Mouse (Mus musculus): ENCODE data around the gene Anp32a. TPM values are rescaled to one million over a fixed set of nuclear protein-coding genes. Genes with fewer than 3 reads are reported as not detected.

Gene Anp32a
- polyA plus RNA-seq, 1 experiment from 2014 or later = 135 TPM

- TF ChIP-seq CTCF (IDR thresholded peaks at IDR 0.05; ENCODE audit: low read depth) = no peak
- 0 out of 2 replicates have a peak, but pooled peaks have one; percentile 6 for ATAC-seq (ENCODE audit: insufficient read depth)
- under 1% methylated on average over 48 of the region's 48 CpGs for WGBS
These were observed 1.5 kb downstream of the Anp32a start for GRCm38 (mm10) chr9:62342441-62343191.

GRCm38 (mm10) chr9:62343192-62343903 is 2.3 kb downstream of the Anp32a start:
- Histone ChIP-seq H3K27me3 (ENCODE audit: insufficient read depth, low read length) (no peaks in the 10 kb centered on the region), H3K9ac (peak overlapping the region; percentile 98), H3K36me3 (ENCODE audit: insufficient read depth) (no peaks in the 10 kb centered on the region), H3K4me3 (ENCODE audit: low read depth, low read length) (peak overlapping the region; percentile 75), H3K9me3 (ENCODE audit: low read depth, low read length) (no peaks in the 10 kb centered on the region), H3K4me2 (peak overlapping the region; percentile 89), H3K4me1 (ENCODE audit: insufficient read depth) (peaks cover 8% of the 10 kb centered on the region), H3K27ac (ENCODE audit: low read depth) (peak overlapping the region; percentile 100)
- WGBS = under 1% methylated on average over 56 of the region's 56 CpGs
- TF ChIP-seq CTCF (IDR thresholded peaks at IDR 0.05; ENCODE audit: low read depth) = no peak
- DNase-seq (peak; percentile 78), ATAC-seq (ENCODE audit: insufficient read depth) (peak; percentile 52)

More at GRCm38 (mm10) chr9:62342441-62343191, 1.5 kb downstream of the Anp32a start:
- Histone ChIP-seq H3K4me3 (ENCODE audit: low read depth, low read length) (peak overlapping the region; percentile 75), H3K27me3 (ENCODE audit: insufficient read depth, low read length) (no peaks in the 10 kb centered on the region), H3K27ac (ENCODE audit: low read depth) (peak overlapping the region; percentile 100), H3K4me1 (ENCODE audit: insufficient read depth) (peaks cover 6% of the 10 kb centered on the region), H3K9ac (peak overlapping the region; percentile 98), H3K36me3 (ENCODE audit: insufficient read depth) (no peaks in the 10 kb centered on the region), H3K9me3 (ENCODE audit: low read depth, low read length) (no peaks in the 10 kb centered on the region), H3K4me2 (peak overlapping the region; percentile 89)
- DNase-seq = peak; percentile 77

- 0 out of 2 replicates have a peak, but pooled peaks have one; percentile 22 for TF ChIP-seq CTCF (IDR thresholded peaks at IDR 0.05; ENCODE audit: low read depth)
- H3K4me3 ChIP-seq (ENCODE audit: low read depth, low read length) = peak overlapping the region; percentile 75
- ATAC-seq (ENCODE audit: insufficient read depth) (peak; percentile 23; the same call in 1 of the 2 replicates), DNase-seq (peak; percentile 63)
- no peaks in the 10 kb centered on the region for H3K9me3 ChIP-seq (ENCODE audit: low read depth, low read length)
- peak overlapping the region; percentile 89 for H3K4me2 ChIP-seq
- peak overlapping the region; percentile 100 for H3K27ac ChIP-seq (ENCODE audit: low read depth)
- peak overlapping the region; percentile 98 for H3K9ac ChIP-seq
- H3K4me1 ChIP-seq (ENCODE audit: insufficient read depth) = peaks cover 8% of the 10 kb centered on the region
- WGBS = under 1% methylated on average over 52 of the region's 52 CpGs
- no peaks in the 10 kb centered on the region for H3K36me3 ChIP-seq (ENCODE audit: insufficient read depth)
- H3K27me3 ChIP-seq (ENCODE audit: insufficient read depth, low read length) = no peaks in the 10 kb centered on the region
These were observed 2.9 kb downstream of the Anp32a start for GRCm38 (mm10) chr9:62343904-62344491.

GRCm38 (mm10) chr9:62344545-62344944 is 3.5 kb downstream of the Anp32a start:
- H3K27ac ChIP-seq (ENCODE audit: low read depth) = peak overlapping the region; percentile 100
- H3K27me3 ChIP-seq (ENCODE audit: insufficient read depth, low read length) = no peaks in the 10 kb centered on the region
- peak; percentile 67 for DNase-seq
- peak overlapping the region; percentile 89 for H3K4me2 ChIP-seq
- H3K9ac ChIP-seq = peak overlapping the region; percentile 98
- peaks cover 8% of the 10 kb centered on the region for H3K4me1 ChIP-seq (ENCODE audit: insufficient read depth)
- WGBS = 0% methylated on average over 26 of the region's 26 CpGs
- H3K9me3 ChIP-seq (ENCODE audit: low read depth, low read length) = no peaks in the 10 kb centered on the region
- peak; percentile 9; the same call in 1 of the 2 replicates for ATAC-seq (ENCODE audit: insufficient read depth)
- no peaks in the 10 kb centered on the region for H3K36me3 ChIP-seq (ENCODE audit: insufficient read depth)
- H3K4me3 ChIP-seq (ENCODE audit: low read depth, low read length) = peak overlapping the region; percentile 75
- TF ChIP-seq CTCF (IDR thresholded peaks at IDR 0.05; ENCODE audit: low read depth) = no peak

- Histone ChIP-seq H3K4me2 (peak overlapping the region; percentile 89), H3K9me3 (ENCODE audit: low read depth, low read length) (no peaks in the 10 kb centered on the region), H3K27ac (ENCODE audit: low read depth) (peak overlapping the region; percentile 100), H3K36me3 (ENCODE audit: insufficient read depth) (no peaks in the 10 kb centered on the region), H3K4me1 (ENCODE audit: insufficient read depth) (peaks cover 8% of the 10 kb centered on the region), H3K27me3 (ENCODE audit: insufficient read depth, low read length) (no peaks in the 10 kb centered on the region), H3K9ac (peak overlapping the region; percentile 98), H3K4me3 (ENCODE audit: low read depth, low read length) (peak overlapping the region; percentile 75)
- no peak for TF ChIP-seq CTCF (IDR thresholded peaks at IDR 0.05; ENCODE audit: low read depth)
- 14% methylated on average over 11 of the region's 11 CpGs for WGBS
- ATAC-seq (ENCODE audit: insufficient read depth) (no peak), DNase-seq (peak; percentile 48)
These were observed 4.0 kb downstream of the Anp32a start for GRCm38 (mm10) chr9:62345081-62345481.

- no peaks in the 10 kb centered on the region for H3K9me3 ChIP-seq (ENCODE audit: low read depth, low read length)
- TF ChIP-seq CTCF (IDR thresholded peaks at IDR 0.05; ENCODE audit: low read depth) = no peak
- peak overlapping the region; percentile 98; the same call in 1 of the 2 replicates for H3K9ac ChIP-seq
- H3K36me3 ChIP-seq (ENCODE audit: insufficient read depth) = no peaks in the 10 kb centered on the region
- H3K27me3 ChIP-seq (ENCODE audit: insufficient read depth, low read length) = no peaks in the 10 kb centered on the region
- ATAC-seq (ENCODE audit: insufficient read depth) (no peak), DNase-seq (peak; percentile 0)
- H3K4me1 ChIP-seq (ENCODE audit: insufficient read depth) = peaks cover 8% of the 10 kb centered on the region
- H3K27ac ChIP-seq (ENCODE audit: low read depth) = no peak overlapping the region
- peak overlapping the region; percentile 75; the same call in 1 of the 2 replicates for H3K4me3 ChIP-seq (ENCODE audit: low read depth, low read length)
- H3K4me2 ChIP-seq = peak overlapping the region; percentile 89
- WGBS = 62% methylated on average over 9 of the region's 9 CpGs
These were observed 4.7 kb downstream of the Anp32a start for GRCm38 (mm10) chr9:62345633-62346387.

Measured in lung, embryonic 14.5 days (tissue).